Mouse (Mus musculus) ES-Bruce4 (cell line): ENCODE measurements at regions not wholly inside any gene's neighbourhood (a gene's known extent, or its start where the extent isn't known, plus 50 kb on each side); places are given as distances from the start of the nearest gene placed in this dataset.

ENCODE experiments used
- H3K27ac ChIP-seq: 2 replicates; pipeline ENCODE4 v1.5.1; 2012; ENCODE audit warnings: low read length, inconsistent platforms; ENCODE audit not compliant: insufficient read depth
- H3K27me3 ChIP-seq: 2 replicates; pipeline ENCODE4 v1.6.1; 2012; ENCODE audit warnings: mild to moderate bottlenecking, low read length, inconsistent platforms; ENCODE audit not compliant: control insufficient read depth, poor library complexity, insufficient read depth, severe bottlenecking
- H3K36me3 ChIP-seq: 2 replicates; pipeline ENCODE4 v1.6.1; 2012; ENCODE audit warnings: inconsistent platforms, mild to moderate bottlenecking, low read length, moderate library complexity; ENCODE audit not compliant: control insufficient read depth, poor library complexity, insufficient read depth, severe bottlenecking
- H3K4me1 ChIP-seq: one replicate; pipeline ENCODE4 v1.8.1; 2011; ENCODE audit warnings: low read length; ENCODE audit not compliant: control insufficient read depth, insufficient read depth
- H3K4me3 ChIP-seq: 2 replicates; pipeline ENCODE4 v1.5.1; 2011; ENCODE audit warnings: low read depth, mild to moderate bottlenecking, low read length
- H3K9ac ChIP-seq: 2 replicates; pipeline ENCODE4 v1.6.1; 2012; ENCODE audit warnings: low read depth, mild to moderate bottlenecking, inconsistent platforms; ENCODE audit not compliant: poor library complexity, severe bottlenecking
- H3K9me3 ChIP-seq: replicated peaks from 2 replicates; pipeline ENCODE4 v1.6.1; 2012; ENCODE audit warnings: mild to moderate bottlenecking, low read length, inconsistent platforms; ENCODE audit not compliant: control insufficient read depth, poor library complexity, insufficient read depth, severe bottlenecking
- CTCF ChIP-seq: IDR thresholded peaks from one replicate; pipeline ENCODE4 v1.8.1; 2011; ENCODE audit warnings: low read depth, low read length
- EP300 ChIP-seq: IDR thresholded peaks from 2 replicates; pipeline ENCODE4 v1.6.1; 2011; ENCODE audit warnings: low read depth, low read length; ENCODE audit not compliant: insufficient read depth
- POLR2A ChIP-seq: IDR thresholded peaks from one replicate; pipeline ENCODE4 v1.8.1; 2011; ENCODE audit warnings: low read length; ENCODE audit not compliant: insufficient read depth

- Histone ChIP-seq H3K4me3 (no peak overlapping the region), H3K9ac (no peak overlapping the region), H3K4me1 (no peaks in the 10 kb centered on the region), H3K27ac (no peak overlapping the region), H3K27me3 (no peaks in the 10 kb centered on the region), H3K9me3 (no peaks in the 10 kb centered on the region), H3K36me3 (no peaks in the 10 kb centered on the region)
- TF ChIP-seq CTCF (no peak), EP300 (no peak), POLR2A (no peak)
These were observed 320.4 kb upstream of the Tbc1d5 start for GRCm38 (mm10) chr17:51499541-51499940.

- TF ChIP-seq POLR2A (no peak), EP300 (no peak)
- H3K9ac ChIP-seq, result no peak overlapping the region
- no peak overlapping the region for H3K4me3 ChIP-seq
- H3K36me3 ChIP-seq, result no peaks in the 10 kb centered on the region
- H3K4me1 ChIP-seq, result no peaks in the 10 kb centered on the region
- no peak overlapping the region for H3K27ac ChIP-seq
- H3K27me3 ChIP-seq, result no peaks in the 10 kb centered on the region
- no peaks in the 10 kb centered on the region for H3K9me3 ChIP-seq
These were observed 315.9 kb upstream of the Tbc1d5 start for GRCm38 (mm10) chr17:51495038-51495437.

GRCm38 (mm10) chr17:51489386-51489785, 310.2 kb upstream of the Tbc1d5 start:
- Histone ChIP-seq H3K9me3 (no peaks in the 10 kb centered on the region), H3K36me3 (no peaks in the 10 kb centered on the region), H3K4me3 (no peak overlapping the region), H3K4me1 (no peaks in the 10 kb centered on the region), H3K9ac (no peak overlapping the region), H3K27ac (no peak overlapping the region), H3K27me3 (no peaks in the 10 kb centered on the region)
- TF ChIP-seq EP300 (no peak), CTCF (no peak), POLR2A (no peak)

DNA sequence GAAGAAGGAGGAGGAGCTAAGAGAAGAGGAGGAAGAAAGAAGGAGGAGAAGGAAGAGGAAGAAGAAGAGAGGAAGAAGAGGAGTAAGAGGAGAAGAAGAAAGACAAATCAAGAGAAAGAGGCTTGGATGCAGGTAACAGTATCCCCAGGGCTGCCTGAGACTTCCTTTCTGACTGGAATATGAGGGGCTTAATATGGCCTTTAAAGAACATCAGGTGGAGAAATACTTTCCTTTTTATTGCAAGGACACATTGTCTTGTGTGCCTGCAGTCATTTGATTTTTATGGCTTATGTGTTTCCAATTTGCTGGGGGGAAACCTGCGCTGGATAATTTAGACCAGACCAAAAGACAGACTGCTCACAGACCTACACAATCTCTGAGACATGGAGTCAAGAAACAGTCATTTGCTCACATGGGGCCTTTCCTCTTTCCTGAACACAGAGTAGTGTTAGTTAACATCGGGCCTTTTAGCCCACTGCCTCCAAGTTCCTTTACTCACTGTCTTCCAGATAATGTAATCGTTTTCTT, 308.8 kb upstream of the Tbc1d5 start:
- Histone ChIP-seq H3K9ac (no peak overlapping the region), H3K27me3 (no peaks in the 10 kb centered on the region), H3K9me3 (no peaks in the 10 kb centered on the region), H3K4me3 (no peak overlapping the region), H3K27ac (no peak overlapping the region), H3K4me1 (no peaks in the 10 kb centered on the region), H3K36me3 (no peaks in the 10 kb centered on the region)
- no peak for TF ChIP-seq EP300

DNA sequence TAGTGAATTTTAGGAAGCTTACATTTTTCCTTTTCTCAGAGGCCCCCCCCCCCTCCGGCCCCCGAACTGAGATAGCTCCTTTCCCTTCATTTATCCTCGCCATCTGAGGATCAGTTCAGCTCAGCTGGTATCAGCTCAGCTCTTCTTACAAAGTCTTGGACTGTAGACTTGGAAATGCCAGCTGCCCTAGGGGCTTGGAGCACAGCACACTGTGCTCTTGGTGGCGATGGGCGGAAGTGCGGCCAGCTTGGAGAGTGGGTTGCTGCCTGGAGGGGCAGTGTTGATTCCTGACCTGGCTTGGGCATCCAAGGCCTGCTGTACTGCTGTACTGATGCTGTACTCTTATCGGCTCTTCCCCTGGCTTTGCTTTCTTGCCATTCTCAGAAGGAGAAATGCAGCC, 298.7 kb upstream of the Tbc1d5 start:
- no peaks in the 10 kb centered on the region for H3K36me3 ChIP-seq
- no peaks in the 10 kb centered on the region for H3K27me3 ChIP-seq
- H3K27ac ChIP-seq, result no peak overlapping the region
- no peaks in the 10 kb centered on the region for H3K4me1 ChIP-seq
- H3K9ac ChIP-seq, result no peak overlapping the region
- TF ChIP-seq EP300 (no peak), CTCF (no peak), POLR2A (no peak)
- no peaks in the 10 kb centered on the region for H3K9me3 ChIP-seq
- H3K4me3 ChIP-seq, result no peak overlapping the region

GRCm38 (mm10) chr17:51477404-51477803, 298.3 kb upstream of the Tbc1d5 start:
- H3K9ac ChIP-seq, result no peak overlapping the region
- no peak overlapping the region for H3K4me3 ChIP-seq
- no peaks in the 10 kb centered on the region for H3K4me1 ChIP-seq
- no peaks in the 10 kb centered on the region for H3K9me3 ChIP-seq
- no peak for TF ChIP-seq CTCF
- TF ChIP-seq POLR2A, result no peak
- TF ChIP-seq EP300, result no peak
- no peaks in the 10 kb centered on the region for H3K36me3 ChIP-seq
- H3K27me3 ChIP-seq, result no peaks in the 10 kb centered on the region
- no peak overlapping the region for H3K27ac ChIP-seq
